In the genomic region with DNA sequence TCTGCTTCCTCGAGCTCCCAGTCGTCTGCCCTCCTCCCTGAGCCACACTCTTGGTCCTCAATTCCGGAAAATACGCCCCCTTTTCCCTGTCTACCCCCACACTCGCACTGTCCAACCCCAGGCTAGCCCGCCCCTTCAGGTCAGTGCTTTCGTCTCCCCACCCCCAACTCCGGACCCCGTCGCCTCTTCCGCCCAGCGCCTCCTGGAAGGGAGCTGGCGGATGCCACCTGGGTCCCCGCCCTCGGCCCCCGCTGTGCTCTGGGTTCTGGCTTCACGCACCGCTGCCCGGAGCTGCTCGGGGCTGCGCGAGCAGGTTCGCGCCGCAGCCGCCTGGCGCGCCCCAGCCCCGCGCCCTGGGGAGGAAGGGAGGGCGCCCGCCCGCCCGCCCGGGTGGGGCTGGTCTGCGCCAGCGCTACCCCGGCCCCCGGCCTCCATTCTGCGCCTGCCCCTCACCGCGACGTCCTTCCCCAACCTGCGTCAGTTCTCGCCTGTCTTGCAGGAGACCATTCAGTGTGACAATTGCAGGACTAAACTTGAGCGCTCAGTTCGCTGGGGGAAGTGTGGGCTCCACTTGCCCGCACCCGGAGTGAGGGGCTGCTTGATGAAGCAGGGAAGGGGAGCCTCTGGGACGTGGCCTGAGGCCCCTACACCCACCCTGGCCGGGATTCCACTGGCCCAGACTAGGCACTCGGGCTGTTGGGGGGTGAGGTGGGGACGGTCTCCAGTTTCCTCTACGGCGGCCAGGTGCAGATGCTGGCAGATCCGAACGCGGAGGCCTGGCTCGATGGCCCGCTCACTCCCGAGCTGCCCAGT, we compare ENCODE assay signal across 9 mouse cellular contexts. TPM values are rescaled to one million over a fixed set of nuclear protein-coding genes. Genes with fewer than 3 reads are reported as not detected.
DNase-seq lines count a peak whose midpoint lies in the region; ATAC-seq and TF ChIP-seq lines count a peak whose summit lies in the region.
"Had no signal": no experiment of that assay in that cellular context is flagged by ENCODE, and none has a peak within 500 bp of the region (broad histone marks: within the 10 kb centered on the region; RNA-seq: fewer than 3 reads in every experiment).

No protein-coding gene starts in this region.

- in situ Hi-C loops in CH12.LX (cut with MboI; ENCODE audit: low pct_ligation_motif_present, low pct_unique_long_range_greater_than_20kb, low sequenced_read_pairs): no loop called here

- peaks cover 12 to 33% of the 10 kb centered on the region in 2 experiments for H3K4me1 ChIP-seq in CH12.LX (ENCODE audit: control insufficient read depth in 1 of 2, insufficient read depth in 2 of 2)
- peaks cover 22% of the 10 kb centered on the region for H3K4me1 ChIP-seq in embryonic facial prominence, embryonic 15.5 days
- peaks cover 44% of the 10 kb centered on the region for H3K4me1 ChIP-seq in heart, embryonic 15.5 days (replicated peaks)
- H3K4me1 ChIP-seq in megakaryocyte, embryonic 14.5 days: peaks cover 35% of the 10 kb centered on the region
- peaks cover 16% of the 10 kb centered on the region for H3K4me1 ChIP-seq in small intestine, adult 2 months (ENCODE audit: control insufficient read depth, insufficient read depth, insufficient read length, low read length)

- peak overlapping the region; percentile 98 for H3K9ac ChIP-seq in CH12.LX (ENCODE audit: insufficient read depth, low read depth)
- peak overlapping the region; percentile 68 for H3K9ac ChIP-seq in embryonic facial prominence, embryonic 15.5 days
- H3K9ac ChIP-seq in heart, embryonic 15.5 days: peak overlapping the region; percentile 93

- peak overlapping the region; percentile 99 for H3K27ac ChIP-seq in CH12.LX (ENCODE audit: insufficient read depth, low read depth)
- peak overlapping the region; percentile 84 for H3K27ac ChIP-seq in embryonic facial prominence, embryonic 15.5 days (replicated peaks)
- peak overlapping the region; percentile 96 for H3K27ac ChIP-seq in heart, embryonic 15.5 days
- H3K27ac ChIP-seq in small intestine, adult 2 months (ENCODE audit: insufficient read depth, low read depth, low read length): peak overlapping the region; percentile 62

- WGBS in embryonic facial prominence, embryonic 15.5 days: under 1% methylated on average over 59 of the region's 61 CpGs
- 1% methylated on average over 52 of the region's 61 CpGs for WGBS in heart, embryonic 15.5 days
- WGBS in small intestine, adult 2 months: 1% methylated on average over 52 of the region's 61 CpGs

- ATAC-seq in embryonic facial prominence, embryonic 15.5 days (ENCODE audit: insufficient number of reproducible peaks, low FRiP score, low TSS enrichment, low read depth): peak; percentile 52
- ATAC-seq in heart, embryonic 15.5 days (replicated peaks; ENCODE audit: insufficient number of reproducible peaks, insufficient read depth, low FRiP score, low read depth): peak; percentile 29

- peak; percentile 91 for DNase-seq in CH12.LX (ENCODE audit: extremely low read depth)
- DNase-seq in adrenal gland, postnatal 14 days: peak; percentile 74
- peak; percentile 75 to 93 for DNase-seq in kidney, postnatal 25 days
- DNase-seq in left cerebral cortex, adult 18-20 months (ENCODE audit: low spot score in 2 of 2): no peak

- peaks cover 0 to 15% of the 10 kb centered on the region in 2 experiments for H3K36me3 ChIP-seq in CH12.LX (replicated peaks in 1 of 2; ENCODE audit: control insufficient read depth in 1 of 2, insufficient read depth in 1 of 2, low read length in 1 of 2)
- no peaks in the 10 kb centered on the region for H3K36me3 ChIP-seq in embryonic facial prominence, embryonic 15.5 days
- H3K36me3 ChIP-seq in heart, embryonic 15.5 days: no peaks in the 10 kb centered on the region
- no peaks in the 10 kb centered on the region for H3K36me3 ChIP-seq in megakaryocyte, embryonic 14.5 days (replicated peaks; ENCODE audit: low read length)
- H3K36me3 ChIP-seq in small intestine, adult 2 months (ENCODE audit: control insufficient read depth, insufficient read depth, low read length): no peaks in the 10 kb centered on the region

- TF ChIP-seq EP300 in CH12.LX (IDR thresholded peaks at IDR 0.05; ENCODE audit: low read length): peak; percentile 52

- H3K9me3 ChIP-seq in CH12.LX (replicated peaks; ENCODE audit: low read length): peaks cover 6% of the 10 kb centered on the region
- H3K9me3 ChIP-seq in embryonic facial prominence, embryonic 15.5 days (replicated peaks): no peaks in the 10 kb centered on the region
- no peaks in the 10 kb centered on the region for H3K9me3 ChIP-seq in heart, embryonic 15.5 days (replicated peaks)
- H3K9me3 ChIP-seq in megakaryocyte, embryonic 14.5 days: no peaks in the 10 kb centered on the region

- no peak; the same call in 1 of the 2 replicates for TF ChIP-seq RAD21 in CH12.LX (IDR thresholded peaks at IDR 0.05; ENCODE audit: low read depth, low read length)

- no peaks in the 10 kb centered on the region for H3K27me3 ChIP-seq in CH12.LX (replicated peaks)
- no peaks in the 10 kb centered on the region for H3K27me3 ChIP-seq in embryonic facial prominence, embryonic 15.5 days
- no peaks in the 10 kb centered on the region for H3K27me3 ChIP-seq in heart, embryonic 15.5 days
- peaks cover 60% of the 10 kb centered on the region for H3K27me3 ChIP-seq in megakaryocyte, embryonic 14.5 days (replicated peaks)
- no peaks in the 10 kb centered on the region for H3K27me3 ChIP-seq in small intestine, adult 2 months (ENCODE audit: control insufficient read depth, insufficient read depth, low read length)

- H3K4me2 ChIP-seq in CH12.LX (ENCODE audit: insufficient read depth, low read depth, poor library complexity, severe bottlenecking): peak overlapping the region; percentile 78
- peak overlapping the region; percentile 97 for H3K4me2 ChIP-seq in embryonic facial prominence, embryonic 15.5 days (replicated peaks)
- H3K4me2 ChIP-seq in heart, embryonic 15.5 days: peak overlapping the region; percentile 94

- peaks cover 25% of the 10 kb centered on the region for H3K79me2 ChIP-seq in CH12.LX (replicated peaks; ENCODE audit: control insufficient read depth, extremely low read depth, insufficient read depth, poor library complexity, severe bottlenecking)

- dilution Hi-C loops in CH12.LX (cut with MboI; ENCODE audit: extremely low pct_ligation_motif_present, extremely low pct_unique_long_range_greater_than_20kb, low sequenced_read_pairs): no loop called here

- TF ChIP-seq POLR2A in CH12.LX (IDR thresholded peaks at IDR 0.05; ENCODE audit: low read depth, low read length): no peak; the same call in 1 of the 2 replicates
- TF ChIP-seq POLR2A in small intestine, adult 2 months (IDR thresholded peaks at IDR 0.05; ENCODE audit: low read depth, low read length): no peak

- peak in 1 of 2 experiments; percentile 8; a peak in 1 of 4 replicates for TF ChIP-seq CTCF in CH12.LX (conservative IDR thresholded peaks at IDR 0.05 in 1 of 2, IDR thresholded peaks at IDR 0.05 in 1 of 2; ENCODE audit: low read depth in 2 of 2, low read length in 2 of 2)
- no peak for TF ChIP-seq CTCF in small intestine, adult 2 months (IDR thresholded peaks at IDR 0.05; ENCODE audit: extremely low read depth, insufficient read length, insufficient replicate concordance, low read depth, low read length)

- H3K4me3 ChIP-seq in CH12.LX (replicated peaks in 1 of 3; ENCODE audit: low read depth in 2 of 3, low read length in 2 of 3, poor library complexity in 1 of 3): peak overlapping the region; percentile 72 to 87 (median 79)
- peak overlapping the region; percentile 82 for H3K4me3 ChIP-seq in embryonic facial prominence, embryonic 15.5 days (replicated peaks)
- H3K4me3 ChIP-seq in heart, embryonic 15.5 days: peak overlapping the region; percentile 87
- H3K4me3 ChIP-seq in megakaryocyte, embryonic 14.5 days (replicated peaks): peak overlapping the region; percentile 96
- peak overlapping the region; percentile 98 for H3K4me3 ChIP-seq in small intestine, adult 2 months (ENCODE audit: low read depth, low read length)

RNA-seq across cellular contexts. Expression of gene Tfeb, which starts 1.4 kb away (rescaled TPM):
- 49.3 and 57.3 TPM in 2 replicates for total RNA-seq in CH12.LX (2012; rRNA removed)
- 26.9 and 29.1 TPM in 2 replicates for total RNA-seq in CH12.LX (2014; rRNA removed)
- polyA plus RNA-seq in CH12.LX (2012; ENCODE audit: insufficient read length, low read depth): 39.9 and 41.3 TPM in 2 replicates
- total RNA-seq in adrenal gland, postnatal 14 days (2021): 18.9 and 22.3 TPM in 2 replicates
- polyA plus RNA-seq in embryonic facial prominence, embryonic 15.5 days (2015; fragmentation: Nextera tagmentation; extraction: Ambion mirVana): 13.5 and 14.3 TPM in 2 replicates
- 24.9 and 25.2 TPM in 2 replicates for polyA plus RNA-seq in heart, embryonic 15.5 days (2015; fragmentation: Nextera tagmentation; extraction: Ambion mirVana)
- polyA plus RNA-seq in megakaryocyte, embryonic 14.5 days (2012; ENCODE audit: insufficient read depth, low replicate concordance): 20.9 and 34.8 TPM in 2 replicates
- 27.5 and 60.3 TPM in 2 replicates for polyA plus RNA-seq in small intestine, adult 2 months (2012; rRNA removed)
- total RNA-seq in left cerebral cortex, adult 18-20 months (2021): 10 to 100 TPM; 10.4 to 13.5 TPM

RNA-seq across cellular contexts. Expression of gene Pgc, which starts 11.6 kb away (rescaled TPM):
- total RNA-seq in CH12.LX (2012; rRNA removed) (not detected in 2 replicates), CH12.LX (2014; rRNA removed) (not detected in 2 replicates)
- not detected in 2 replicates for polyA plus RNA-seq in CH12.LX (2012; ENCODE audit: insufficient read length, low read depth)
- not detected in 2 replicates for total RNA-seq in adrenal gland, postnatal 14 days (2021)
- 0.12 and 0.16 TPM in 2 replicates for polyA plus RNA-seq in embryonic facial prominence, embryonic 15.5 days (2015; fragmentation: Nextera tagmentation; extraction: Ambion mirVana)
- polyA plus RNA-seq in heart, embryonic 15.5 days (2015; fragmentation: Nextera tagmentation; extraction: Ambion mirVana): 0.40 and 0.81 TPM in 2 replicates
- polyA plus RNA-seq in megakaryocyte, embryonic 14.5 days (2012; ENCODE audit: insufficient read depth, low replicate concordance): not detected in 2 replicates
- 12.3 and 443 TPM in 2 replicates for polyA plus RNA-seq in small intestine, adult 2 months (2012; rRNA removed)
- not detected for total RNA-seq in left cerebral cortex, adult 18-20 months (2021)
- total RNA-seq: heart, postnatal 36 days had no signal

RNA-seq across cellular contexts. Expression of gene Prickle4, which starts 43.7 kb away (rescaled TPM):
- total RNA-seq in CH12.LX (2012; rRNA removed) (0.21 and 0.30 TPM in 2 replicates), CH12.LX (2014; rRNA removed) (not detected in 2 replicates)
- polyA plus RNA-seq in CH12.LX (2012; ENCODE audit: insufficient read length, low read depth): 0.29 and 0.55 TPM in 2 replicates
- 4.5 and 4.8 TPM in 2 replicates for total RNA-seq in adrenal gland, postnatal 14 days (2021)
- 0.71 and 1.3 TPM in 2 replicates for polyA plus RNA-seq in embryonic facial prominence, embryonic 15.5 days (2015; fragmentation: Nextera tagmentation; extraction: Ambion mirVana)
- 0.44 and 0.53 TPM in 2 replicates for polyA plus RNA-seq in heart, embryonic 15.5 days (2015; fragmentation: Nextera tagmentation; extraction: Ambion mirVana)
- polyA plus RNA-seq in megakaryocyte, embryonic 14.5 days (2012; ENCODE audit: insufficient read depth, low replicate concordance): 3.4 and 5.0 TPM in 2 replicates
- polyA plus RNA-seq in small intestine, adult 2 months (2012; rRNA removed): 0.89 and 1.4 TPM in 2 replicates
- total RNA-seq in left cerebral cortex, adult 18-20 months (2021): 1 to 10 TPM; 2.5 to 4.5 TPM

RNA-seq across cellular contexts. Expression of gene Gm21981, which starts 44.0 kb away (rescaled TPM):
- total RNA-seq in CH12.LX (2012; rRNA removed): 0.25 and 0.59 TPM in 2 replicates
- total RNA-seq in CH12.LX (2014; rRNA removed): 0.11 and 0.12 TPM in 2 replicates
- polyA plus RNA-seq in CH12.LX (2012; ENCODE audit: insufficient read length, low read depth): 0.15 TPM in 1 of 2 replicates, not detected in the other
- 0.90 and 1.4 TPM in 2 replicates for total RNA-seq in adrenal gland, postnatal 14 days (2021)
- polyA plus RNA-seq in embryonic facial prominence, embryonic 15.5 days (2015; fragmentation: Nextera tagmentation; extraction: Ambion mirVana): 0.12 and 0.24 TPM in 2 replicates
- 0.19 and 0.49 TPM in 2 replicates for polyA plus RNA-seq in heart, embryonic 15.5 days (2015; fragmentation: Nextera tagmentation; extraction: Ambion mirVana)
- polyA plus RNA-seq in megakaryocyte, embryonic 14.5 days (2012; ENCODE audit: insufficient read depth, low replicate concordance): 0.25 TPM in 1 of 2 replicates, not detected in the other
- polyA plus RNA-seq in small intestine, adult 2 months (2012; rRNA removed): 0.20 and 0.39 TPM in 2 replicates
- total RNA-seq in left cerebral cortex, adult 18-20 months (2021): 1 to 10 TPM; 4.1 to 5.3 TPM

RNA-seq across cellular contexts. Expression of gene Frs3, which starts 49.4 kb away (rescaled TPM):
- 1.6 and 2.9 TPM in 2 replicates for total RNA-seq in CH12.LX (2012; rRNA removed)
- total RNA-seq in CH12.LX (2014; rRNA removed): 0.19 and 0.54 TPM in 2 replicates
- 0.67 and 0.76 TPM in 2 replicates for polyA plus RNA-seq in CH12.LX (2012; ENCODE audit: insufficient read length, low read depth)
- total RNA-seq in adrenal gland, postnatal 14 days (2021): 3.8 and 4.8 TPM in 2 replicates
- 5.5 and 7.1 TPM in 2 replicates for polyA plus RNA-seq in embryonic facial prominence, embryonic 15.5 days (2015; fragmentation: Nextera tagmentation; extraction: Ambion mirVana)
- 3.8 and 4.1 TPM in 2 replicates for polyA plus RNA-seq in heart, embryonic 15.5 days (2015; fragmentation: Nextera tagmentation; extraction: Ambion mirVana)
- 0.94 TPM in 1 of 2 replicates, not detected in the other for polyA plus RNA-seq in megakaryocyte, embryonic 14.5 days (2012; ENCODE audit: insufficient read depth, low replicate concordance)
- polyA plus RNA-seq in small intestine, adult 2 months (2012; rRNA removed): 7.1 and 13.1 TPM in 2 replicates
- total RNA-seq in left cerebral cortex, adult 18-20 months (2021): 10 to 100 TPM; 32.2 to 37.0 TPM

Comparison
In these comparisons a context has a peak if more than half of its experiments do, and no peak if none do; other contexts are left out.
1. DNase-seq: peak in CH12.LX (single experiment), adrenal gland, postnatal 14 days (single experiment) and kidney, postnatal 25 days (2 of 2); none in left cerebral cortex, adult 18-20 months (0 of 2).
2. Peak in every context shown above with its lines, with median percentiles within 50 percentile points of each other: H3K27ac ChIP-seq, H3K4me2 ChIP-seq, H3K4me3 ChIP-seq and H3K9ac ChIP-seq.